Mouse (Mus musculus) midbrain, postnatal 0 days (tissue): ENCODE measurements around the gene Poldip2. TPM values are rescaled to one million over a fixed set of nuclear protein-coding genes. Genes with fewer than 3 reads are reported as not detected.
A peak's percentile ranks its signal among the peaks of the same experiment; 100 is the strongest.

Experiments
- ATAC-seq: fragments of 200-750 bp; cut with Nextera tagmentation; 2 replicates; pipeline ENCODE4 v1.8.0; 2017; ENCODE audit warnings: moderate number of reproducible peaks, mild to moderate bottlenecking, moderate TSS enrichment, moderate library complexity; ENCODE audit not compliant: low FRiP score
- DNase-seq: peaks from one replicate; pipeline ENCODE4 v3.0.0-alpha.2; 2015; ENCODE audit warnings: low spot score
- H3K27ac ChIP-seq: fragments of 300-500 bp; sonication (generic); 2 replicates; pipeline ENCODE4 v1.5.1; 2014; ENCODE audit warnings: low read depth, mild to moderate bottlenecking, low read length, mixed read lengths
- H3K27me3 ChIP-seq: fragments of 300-500 bp; sonication (generic); 2 replicates; pipeline ENCODE4 v1.6.1; 2014; ENCODE audit warnings: low read length, control low read depth, mixed read lengths; ENCODE audit not compliant: insufficient read depth
- H3K36me3 ChIP-seq: fragments of 300-500 bp; sonication (generic); 2 replicates; pipeline ENCODE4 v1.6.1; 2014; ENCODE audit warnings: low read length, control low read depth, mixed read lengths; ENCODE audit not compliant: insufficient read depth
- H3K4me1 ChIP-seq: fragments of 300-500 bp; sonication (generic); 2 replicates; pipeline ENCODE4 v1.6.1; 2014; ENCODE audit warnings: mild to moderate bottlenecking, control low read depth, antibody characterized with exemption, low read length, mixed read lengths; ENCODE audit not compliant: insufficient read depth
- H3K4me2 ChIP-seq: fragments of 300-500 bp; sonication (generic); 2 replicates; pipeline ENCODE4 v1.6.1; 2014; ENCODE audit warnings: low read depth, mild to moderate bottlenecking, low read length, mixed read lengths; ENCODE audit not compliant: poor library complexity, severe bottlenecking
- H3K4me3 ChIP-seq: fragments of 300-500 bp; sonication (generic); 2 replicates; pipeline ENCODE4 v1.5.1; 2014; ENCODE audit warnings: low read depth, mild to moderate bottlenecking, low read length, moderate library complexity
- H3K9ac ChIP-seq: fragments of 300-500 bp; sonication (generic); replicated peaks from 2 replicates; pipeline ENCODE4 v1.6.1; 2014; ENCODE audit warnings: mild to moderate bottlenecking, low read length, moderate library complexity, mixed read lengths; ENCODE audit not compliant: poor library complexity, severe bottlenecking
- H3K9me3 ChIP-seq: fragments of 300-500 bp; sonication (generic); 2 replicates; pipeline ENCODE4 v1.6.1; 2016; ENCODE audit warnings: low read length, control low read depth
- CTCF ChIP-seq: IDR thresholded peaks from 2 replicates; pipeline ENCODE4 v1.5.1; 2016; ENCODE audit warnings: antibody characterized with exemption, mild to moderate bottlenecking
- WGBS: fragments of 180-500 bp; shearing (Covaris S2); extraction: QIAGEN DNeasy Blood & Tissue Kit; methylation state at CpG from one replicate; pipeline ENCODE4 v1.1.7; 2014; 5-methylcytosine and 5-hydroxymethylcytosine counted together
- polyA plus RNA-seq: library from polyadenylated mRNA; unstranded; fragments of >200 nt; fragmentation: Nextera tagmentation; extraction: Ambion mirVana; gene quantifications from 2 replicates; pipeline ENCODE4 v1.2.1, GENCODE M21; 2015
- total RNA-seq: library from RNA; depleted of rRNA; stranded (reverse); fragments of >200 nt; gene quantifications from 2 replicates; pipeline ENCODE4 v1.2.3, GENCODE M21; 2014; rRNA removed

Gene Poldip2
- total RNA-seq (145 and 149 TPM in 2 replicates), polyA plus RNA-seq (159 and 176 TPM in 2 replicates)

GRCm38 (mm10) chr11:78512025-78512957, at the start of gene Poldip2, which contains the start of gene Tmem199:
Gene Poldip2, plus strand, starts transcription at chr11:78512193.
Gene Tmem199, minus strand, starts transcription at chr11:78512172.
- Histone ChIP-seq H3K4me2 (peak within 1 kb of the TSS; percentile 92), H3K27ac (peak within 1 kb of the TSS; percentile 88), H3K36me3 (peaks cover 22% of the 10 kb centered on the region), H3K4me3 (peak within 1 kb of the TSS; percentile 83), H3K4me1 (peaks cover 6% of the 10 kb centered on the region; the same call in 1 of the 2 replicates), H3K9ac (peak within 1 kb of the TSS; percentile 89), H3K9me3 (no peaks in the 10 kb centered on the region), H3K27me3 (no peaks in the 10 kb centered on the region)
- TF ChIP-seq CTCF, result 0 out of 2 replicates have a peak, but pooled peaks have one; percentile 1
- DNase-seq (peak; percentile 96), ATAC-seq (peak; percentile 96)
- WGBS, result under 1% methylated on average over 59 of the region's 67 CpGs

- WGBS, result 78% methylated on average over 5 of the region's 5 CpGs
- no peak overlapping the region for H3K9ac ChIP-seq
- peaks cover 5% of the 10 kb centered on the region; the same call in 1 of the 2 replicates for H3K4me1 ChIP-seq
- no peaks in the 10 kb centered on the region for H3K9me3 ChIP-seq
- DNase-seq (no peak), ATAC-seq (no peak)
- no peak overlapping the region for H3K4me2 ChIP-seq
- no peaks in the 10 kb centered on the region for H3K27me3 ChIP-seq
- H3K27ac ChIP-seq, result no peak overlapping the region
- H3K36me3 ChIP-seq, result no peaks in the 10 kb centered on the region
- H3K4me3 ChIP-seq, result no peak overlapping the region
- no peak for TF ChIP-seq CTCF
Measured at GRCm38 (mm10) chr11:78462669-78463068, 49.3 kb upstream of the Poldip2 start.

- WGBS, result 74% methylated on average over 13 of the region's 13 CpGs
- Histone ChIP-seq H3K4me1 (peaks cover 5% of the 10 kb centered on the region; the same call in 1 of the 2 replicates), H3K9me3 (no peaks in the 10 kb centered on the region), H3K4me2 (no peak overlapping the region), H3K27me3 (no peaks in the 10 kb centered on the region), H3K9ac (no peak overlapping the region), H3K27ac (no peak overlapping the region), H3K36me3 (no peaks in the 10 kb centered on the region), H3K4me3 (no peak overlapping the region)
- ATAC-seq (no peak), DNase-seq (no peak)
- TF ChIP-seq CTCF, result no peak
Measured at GRCm38 (mm10) chr11:78463286-78464036, 48.5 kb upstream of the Poldip2 start.

GRCm38 (mm10) chr11:78465116-78465515, 46.9 kb upstream of the Poldip2 start:
- H3K9ac ChIP-seq, result no peak overlapping the region
- no peaks in the 10 kb centered on the region for H3K9me3 ChIP-seq
- no peaks in the 10 kb centered on the region for H3K36me3 ChIP-seq
- peak overlapping the region; percentile 76 for H3K4me2 ChIP-seq
- peak overlapping the region; percentile 59 for H3K4me3 ChIP-seq
- WGBS, result 18% methylated on average over 9 of the region's 9 CpGs
- peak; percentile 7 for DNase-seq
- no peaks in the 10 kb centered on the region for H3K27me3 ChIP-seq
- peaks cover 5% of the 10 kb centered on the region; the same call in 1 of the 2 replicates for H3K4me1 ChIP-seq
- TF ChIP-seq CTCF, result no peak
- H3K27ac ChIP-seq, result no peak overlapping the region
- no peak for ATAC-seq

GRCm38 (mm10) chr11:78465568-78466180, 46.3 kb upstream of the Poldip2 start, which contains the start of gene Slc46a1:
Gene Slc46a1, plus strand, starts transcription at chr11:78465697.
- peak; percentile 88 for ATAC-seq

More at GRCm38 (mm10) chr11:78465568-78466180, 46.3 kb upstream of the Poldip2 start, which contains the start of gene Slc46a1:
- no peak for TF ChIP-seq CTCF
- peaks cover 5% of the 10 kb centered on the region; the same call in 1 of the 2 replicates for H3K4me1 ChIP-seq
- no peaks in the 10 kb centered on the region for H3K9me3 ChIP-seq
- peak within 1 kb of the TSS; percentile 59 for H3K4me3 ChIP-seq
- peak within 1 kb of the TSS; percentile 67 for H3K9ac ChIP-seq
- peak within 1 kb of the TSS; percentile 76 for H3K4me2 ChIP-seq
- no peaks in the 10 kb centered on the region for H3K27me3 ChIP-seq
- WGBS, result under 1% methylated on average over 40 of the region's 41 CpGs
- no peaks in the 10 kb centered on the region for H3K36me3 ChIP-seq
- peak; percentile 90 for DNase-seq
- H3K27ac ChIP-seq, result peak within 1 kb of the TSS; percentile 79
